Mouse (Mus musculus) heart, adult 2 months (tissue): ENCODE measurements at regions not wholly inside any gene's neighbourhood (a gene's known extent, or its start where the extent isn't known, plus 50 kb on each side); places are given as distances from the start of the nearest gene placed in this dataset.

Source experiments
- CTCF ChIP-seq: fragments of 200-600 bp; IDR thresholded peaks from 2 replicates; pipeline ENCODE4 v1.8.1; 2022; ENCODE audit warnings: antibody characterized with exemption, mild to moderate bottlenecking, moderate library complexity
- POLR2A ChIP-seq: fragments of 200-500 bp; IDR thresholded peaks from 2 replicates; pipeline ENCODE4 v1.6.1; 2011; ENCODE audit warnings: mild to moderate bottlenecking, low read depth, low read length, control low read depth; ENCODE audit not compliant: insufficient read depth

DNA sequence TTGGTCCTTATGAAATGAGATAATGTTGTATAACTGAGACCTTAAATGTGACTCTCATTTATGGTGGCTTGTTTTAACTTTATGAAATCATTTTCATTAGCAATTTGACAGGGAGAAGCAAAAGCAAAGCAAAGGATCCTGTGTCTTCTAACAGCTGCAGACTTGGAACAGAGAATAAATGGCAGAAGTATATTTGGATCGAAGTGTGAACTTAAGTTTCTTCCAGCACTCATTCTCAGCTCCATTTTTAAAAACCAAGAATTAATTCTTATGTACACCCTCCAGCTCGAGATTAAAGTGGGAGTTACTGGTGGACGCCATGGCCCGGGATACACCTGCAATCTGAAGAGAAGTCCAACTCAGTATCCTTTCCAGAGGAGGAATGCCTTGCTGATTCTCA, 1026.0 kb upstream of the Gm7489 start:
- TF ChIP-seq POLR2A (no peak), CTCF (no peak)
